Mouse (Mus musculus): Measurements from ENCODE around the gene Nectin2.

DNA sequence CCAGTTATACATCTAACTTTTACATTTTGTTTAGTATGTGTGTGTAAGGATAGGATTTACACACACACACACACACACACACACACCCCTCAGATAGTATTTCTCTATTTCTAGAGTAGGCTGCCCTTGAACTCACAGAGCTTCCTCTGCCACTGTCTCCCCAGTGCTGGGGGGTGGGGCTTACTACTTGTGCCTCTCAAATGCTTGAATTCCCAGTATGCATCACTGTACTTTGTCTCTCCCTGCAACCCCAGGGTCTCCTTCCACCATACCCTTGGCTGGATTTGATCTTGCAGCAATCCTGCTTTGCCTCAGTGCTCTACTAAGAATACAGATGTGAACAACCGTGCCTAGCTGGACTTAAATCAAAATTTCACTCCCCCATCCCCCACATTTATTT is 3.8 kb upstream of the Nectin2 start:
- TF ChIP-seq CTCF (conservative IDR thresholded peaks at IDR 0.05; ENCODE audit: low read length) = no peak
- no peak for TF ChIP-seq NANOG (IDR thresholded peaks at IDR 0.05; ENCODE audit: borderline replicate concordance, low read length)
- no peak for TF ChIP-seq POU5F1 (IDR thresholded peaks at IDR 0.05; ENCODE audit: borderline replicate concordance, low read length)

All from E14TG2a.4 (cell line).